ENCODE assay signal across 9 mouse cellular contexts in the genomic region with DNA sequence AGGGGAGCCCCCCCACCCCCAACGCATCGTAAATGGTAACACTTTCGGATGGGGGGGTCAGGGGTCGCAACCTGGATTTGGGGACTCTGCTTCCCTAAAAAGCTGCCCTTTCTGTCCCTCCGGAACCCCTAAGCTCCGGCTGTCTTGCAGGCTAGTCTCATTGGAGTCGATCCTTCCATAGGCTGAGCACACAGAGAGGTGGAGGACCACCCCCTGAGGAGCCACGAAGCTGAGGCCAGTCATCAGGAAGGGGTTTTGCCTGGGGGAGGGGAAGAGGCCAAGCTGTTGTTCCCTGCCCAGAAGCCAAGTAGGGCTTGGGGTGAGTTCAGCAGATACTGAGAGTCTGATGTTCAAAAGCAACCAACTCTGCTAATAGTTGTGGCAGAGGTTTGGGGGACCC. TPM values are rescaled to one million over a fixed set of nuclear protein-coding genes. Genes with fewer than 3 reads are reported as not detected.
DNase-seq lines count a peak whose midpoint lies in the region; ATAC-seq and TF ChIP-seq lines count a peak whose summit lies in the region.
"Had no signal": no experiment of that assay in that cellular context is flagged by ENCODE, and none has a peak within 500 bp of the region (broad histone marks: within the 10 kb centered on the region; RNA-seq: fewer than 3 reads in every experiment).

No protein-coding gene starts in this region.

- H3K9me3 ChIP-seq in lung, embryonic 14.5 days (ENCODE audit: low read depth, low read length), result no peaks in the 10 kb centered on the region
- no peaks in the 10 kb centered on the region for H3K9me3 ChIP-seq in embryonic facial prominence, embryonic 15.5 days (replicated peaks)
- H3K9me3 ChIP-seq in limb, embryonic 12.5 days, result 0 out of 2 replicates have a peak, but pooled peaks cover 4% of the 10 kb centered on the region

- peaks cover 25% of the 10 kb centered on the region for H3K27me3 ChIP-seq in lung, embryonic 14.5 days (ENCODE audit: insufficient read depth, low read length)
- H3K27me3 ChIP-seq in embryonic facial prominence, embryonic 15.5 days, result peaks cover 45% of the 10 kb centered on the region
- peaks cover 64% of the 10 kb centered on the region for H3K27me3 ChIP-seq in limb, embryonic 12.5 days

- peak overlapping the region; percentile 54 for H3K4me3 ChIP-seq in lung, embryonic 14.5 days (ENCODE audit: low read depth, low read length)
- peak overlapping the region; percentile 59 for H3K4me3 ChIP-seq in embryonic facial prominence, embryonic 15.5 days (replicated peaks)
- peak overlapping the region; percentile 57 for H3K4me3 ChIP-seq in limb, embryonic 12.5 days (replicated peaks)

- H3K9ac ChIP-seq in lung, embryonic 14.5 days, result peak overlapping the region; percentile 62
- H3K9ac ChIP-seq in embryonic facial prominence, embryonic 15.5 days, result peak overlapping the region; percentile 55
- peak overlapping the region; percentile 56 for H3K9ac ChIP-seq in limb, embryonic 12.5 days (replicated peaks)

- TF ChIP-seq CTCF in lung, embryonic 14.5 days (IDR thresholded peaks at IDR 0.05; ENCODE audit: low read depth), result no peak

- 5% methylated on average over 8 of the region's 8 CpGs for WGBS in lung, embryonic 14.5 days
- WGBS in embryonic facial prominence, embryonic 15.5 days, result 4% methylated on average over 8 of the region's 8 CpGs
- 2% methylated on average over 8 of the region's 8 CpGs for WGBS in limb, embryonic 12.5 days

- H3K4me1 ChIP-seq in lung, embryonic 14.5 days (ENCODE audit: insufficient read depth), result peaks cover 7% of the 10 kb centered on the region; the same call in 1 of the 2 replicates
- peaks cover 14% of the 10 kb centered on the region; the same call in 1 of the 2 replicates for H3K4me1 ChIP-seq in embryonic facial prominence, embryonic 15.5 days
- peaks cover 15% of the 10 kb centered on the region for H3K4me1 ChIP-seq in limb, embryonic 12.5 days (replicated peaks)

- H3K36me3 ChIP-seq in lung, embryonic 14.5 days (ENCODE audit: insufficient read depth), result no peaks in the 10 kb centered on the region
- no peaks in the 10 kb centered on the region for H3K36me3 ChIP-seq in embryonic facial prominence, embryonic 15.5 days
- H3K36me3 ChIP-seq in limb, embryonic 12.5 days, result no peaks in the 10 kb centered on the region

- no peak overlapping the region for H3K27ac ChIP-seq in lung, embryonic 14.5 days (ENCODE audit: low read depth)
- H3K27ac ChIP-seq in embryonic facial prominence, embryonic 15.5 days (replicated peaks), result no peak overlapping the region
- H3K27ac ChIP-seq in limb, embryonic 12.5 days, result no peak overlapping the region

- H3K4me2 ChIP-seq in lung, embryonic 14.5 days, result peak overlapping the region; percentile 92
- H3K4me2 ChIP-seq in embryonic facial prominence, embryonic 15.5 days (replicated peaks), result peak overlapping the region; percentile 94
- peak overlapping the region; percentile 88 for H3K4me2 ChIP-seq in limb, embryonic 12.5 days

- peak; percentile 36; the same call in 1 of the 2 replicates for ATAC-seq in lung, embryonic 14.5 days (ENCODE audit: insufficient read depth)
- ATAC-seq in embryonic facial prominence, embryonic 15.5 days (ENCODE audit: insufficient number of reproducible peaks, low FRiP score, low TSS enrichment, low read depth), result no peak
- no peak; the same call in 1 of the 2 replicates for ATAC-seq in limb, embryonic 12.5 days (ENCODE audit: insufficient number of reproducible peaks, insufficient read depth, low FRiP score, low TSS enrichment, low read depth)
- ATAC-seq: activated CD4-positive, CD25-positive, alpha-beta regulatory T cell, adult 4 months had no signal

- peak; percentile 11 for DNase-seq in lung, embryonic 14.5 days
- DNase-seq in lung, postnatal 36 days, result no peak
- DNase-seq in retina, embryonic 14.5 days (ENCODE audit: low spot score), result peak; percentile 39
- DNase-seq in testis, postnatal 14 days (ENCODE audit: low spot score), result no peak
- DNase-seq in thymus, postnatal 25 days, result no peak
- no peak for DNase-seq in thymus, adult 18-20 months

RNA-seq across cellular contexts. Expression of gene Wnt3a, which starts 26.0 kb away (rescaled TPM):
- polyA plus RNA-seq in lung, embryonic 14.5 days (2014; fragmentation: Nextera tagmentation; extraction: Ambion mirVana), result not detected in 2 replicates
- polyA plus RNA-seq in embryonic facial prominence, embryonic 15.5 days (2015; fragmentation: Nextera tagmentation; extraction: Ambion mirVana), result 2.5 and 3.4 TPM in 2 replicates
- 1.6 and 2.6 TPM in 2 replicates for polyA plus RNA-seq in limb, embryonic 12.5 days (2016; fragmentation: Nextera tagmentation; extraction: Ambion mirVana)

RNA-seq across cellular contexts. Expression of gene Arf1, which starts 36.5 kb away (rescaled TPM):
- 687 and 693 TPM in 2 replicates for polyA plus RNA-seq in lung, embryonic 14.5 days (2014; fragmentation: Nextera tagmentation; extraction: Ambion mirVana)
- 718 and 720 TPM in 2 replicates for polyA plus RNA-seq in embryonic facial prominence, embryonic 15.5 days (2015; fragmentation: Nextera tagmentation; extraction: Ambion mirVana)
- polyA plus RNA-seq in limb, embryonic 12.5 days (2016; fragmentation: Nextera tagmentation; extraction: Ambion mirVana), result 602 and 603 TPM in 2 replicates

RNA-seq across cellular contexts. Expression of gene Wnt9a, which starts 42.1 kb away (rescaled TPM):
- 1.1 and 1.5 TPM in 2 replicates for polyA plus RNA-seq in lung, embryonic 14.5 days (2014; fragmentation: Nextera tagmentation; extraction: Ambion mirVana)
- polyA plus RNA-seq in embryonic facial prominence, embryonic 15.5 days (2015; fragmentation: Nextera tagmentation; extraction: Ambion mirVana), result 7.0 and 8.5 TPM in 2 replicates
- polyA plus RNA-seq in limb, embryonic 12.5 days (2016; fragmentation: Nextera tagmentation; extraction: Ambion mirVana), result 5.0 and 5.6 TPM in 2 replicates
- polyA plus RNA-seq: activated CD4-positive, CD25-positive, alpha-beta regulatory T cell, adult 4 months had no signal

RNA-seq across cellular contexts. Expression of gene 2310033P09Rik, which starts 56.5 kb away (rescaled TPM):
- 32.5 and 32.9 TPM in 2 replicates for polyA plus RNA-seq in lung, embryonic 14.5 days (2014; fragmentation: Nextera tagmentation; extraction: Ambion mirVana)
- polyA plus RNA-seq in embryonic facial prominence, embryonic 15.5 days (2015; fragmentation: Nextera tagmentation; extraction: Ambion mirVana), result 30.6 and 31.3 TPM in 2 replicates
- 34.8 and 36.9 TPM in 2 replicates for polyA plus RNA-seq in limb, embryonic 12.5 days (2016; fragmentation: Nextera tagmentation; extraction: Ambion mirVana)

Comparison
In these comparisons a context has a peak if more than half of its experiments do, and no peak if none do; other contexts are left out.
1. DNase-seq: peak in lung, embryonic 14.5 days (single experiment) and retina, embryonic 14.5 days (single experiment); none in lung, postnatal 36 days (single experiment), testis, postnatal 14 days (single experiment), thymus, postnatal 25 days (single experiment) and thymus, adult 18-20 months (0 of 2).
2. Peak in every context shown above with its lines, with median percentiles within 50 percentile points of each other: H3K4me2 ChIP-seq, H3K4me3 ChIP-seq and H3K9ac ChIP-seq.